Mouse (Mus musculus): ENCODE measurements at regions not wholly inside any gene's neighbourhood (a gene's known extent, or its start where the extent isn't known, plus 50 kb on each side); places are given as distances from the start of the nearest gene placed in this dataset.

DNA sequence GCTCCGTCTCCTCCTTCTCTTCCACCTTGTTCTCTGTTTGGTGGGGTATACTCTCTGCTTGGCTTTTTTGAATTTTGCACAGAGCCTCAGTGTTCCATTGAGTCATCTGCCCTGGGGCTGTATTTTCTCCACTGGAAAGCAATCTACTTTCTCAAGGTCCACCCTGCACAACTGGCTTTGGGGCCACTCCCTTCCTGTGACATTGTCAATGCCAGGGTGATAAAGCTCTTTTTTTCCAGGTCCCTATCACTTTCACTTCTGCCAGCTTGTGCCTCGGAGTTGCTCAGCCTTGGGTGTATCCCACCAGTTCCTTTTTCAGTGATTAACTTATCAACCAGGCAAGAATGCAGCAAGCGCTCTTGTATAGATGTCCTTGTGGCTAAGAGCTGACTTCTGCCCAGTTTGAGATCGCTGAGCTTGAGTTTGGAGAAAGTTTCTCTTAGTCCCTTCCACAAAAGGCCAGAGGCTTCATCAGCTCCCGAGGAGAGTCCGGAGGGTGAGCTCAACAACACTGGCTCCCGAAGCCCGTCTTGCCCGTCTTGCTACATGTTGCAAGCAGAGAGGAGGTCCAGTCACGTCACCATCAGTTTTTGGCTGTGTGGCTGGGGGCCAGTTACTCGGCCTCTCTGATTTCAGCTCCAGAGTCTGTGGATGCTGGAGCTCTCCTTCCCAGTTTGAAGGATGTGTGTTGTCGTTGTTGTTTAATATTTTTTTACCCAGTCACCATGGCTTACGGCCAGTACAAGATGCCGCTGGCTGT lies 200.8 kb downstream of the Cyp26b1 start:
- DNase-seq (ENCODE audit: low spot score in 2 of 2) = no peak

DNA sequence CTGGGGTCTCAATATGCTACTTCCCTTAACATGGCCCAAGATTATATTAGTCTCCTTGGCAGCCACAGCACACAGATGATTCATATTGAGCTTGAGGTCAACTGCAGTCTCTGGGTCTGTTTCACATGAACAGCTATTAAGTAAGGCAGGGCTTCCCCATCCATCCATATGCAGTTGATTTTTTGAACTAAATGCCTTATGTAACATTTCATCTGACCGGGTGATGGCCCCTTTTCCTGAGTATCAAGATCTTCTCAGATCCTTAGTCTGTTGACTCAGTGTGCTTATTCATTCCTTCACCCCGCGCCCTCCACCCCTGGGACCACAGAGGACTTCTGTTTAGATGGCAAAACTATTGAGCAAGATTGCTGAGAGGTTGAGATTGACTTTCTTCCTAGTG lies 202.7 kb downstream of the Cyp26b1 start:
- no peak for DNase-seq (ENCODE audit: low spot score in 2 of 2)

DNA sequence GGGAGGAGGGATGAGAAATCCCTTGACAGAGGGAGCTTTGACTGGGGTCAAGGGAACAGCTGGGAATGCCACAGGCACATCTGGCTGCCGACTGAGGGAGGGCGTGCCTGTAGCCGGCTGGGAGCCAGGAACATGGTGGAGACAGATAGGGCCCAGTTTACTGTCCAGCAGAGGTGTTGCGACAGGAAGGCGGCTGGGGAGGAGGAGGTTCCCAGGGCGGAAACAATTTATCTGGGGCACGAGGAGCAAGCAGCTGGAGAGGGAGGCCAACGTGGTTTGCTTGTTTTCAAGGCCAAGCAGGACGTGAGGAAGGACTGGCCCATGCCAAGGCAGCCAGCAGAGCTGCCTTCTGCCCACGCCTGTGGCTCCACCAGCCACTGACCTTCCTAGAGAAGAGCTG lies 208.0 kb downstream of the Cyp26b1 start:
- DNase-seq (ENCODE audit: low spot score in 2 of 2) = no peak

DNA sequence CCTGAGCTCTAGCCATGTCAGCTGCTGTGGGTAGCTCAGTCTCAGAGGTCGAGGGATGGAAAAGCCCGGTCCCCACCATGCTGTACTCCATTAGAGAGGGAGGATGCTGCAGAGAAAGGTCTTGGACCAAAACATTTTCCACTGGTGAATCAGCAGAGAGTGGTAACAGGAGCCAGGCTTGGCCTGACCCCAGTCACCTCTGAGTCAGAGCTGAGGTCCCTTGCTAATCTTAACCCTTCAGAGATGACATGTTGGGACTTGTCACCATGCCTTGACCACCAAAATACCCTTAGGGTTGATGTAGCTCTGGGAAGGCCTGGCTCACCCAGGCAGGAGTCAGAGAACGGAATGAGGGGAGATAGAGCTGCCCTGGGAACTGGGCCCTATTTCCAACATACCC lies 210.0 kb downstream of the Cyp26b1 start:
- no peak for DNase-seq (ENCODE audit: low spot score in 2 of 2)

DNA sequence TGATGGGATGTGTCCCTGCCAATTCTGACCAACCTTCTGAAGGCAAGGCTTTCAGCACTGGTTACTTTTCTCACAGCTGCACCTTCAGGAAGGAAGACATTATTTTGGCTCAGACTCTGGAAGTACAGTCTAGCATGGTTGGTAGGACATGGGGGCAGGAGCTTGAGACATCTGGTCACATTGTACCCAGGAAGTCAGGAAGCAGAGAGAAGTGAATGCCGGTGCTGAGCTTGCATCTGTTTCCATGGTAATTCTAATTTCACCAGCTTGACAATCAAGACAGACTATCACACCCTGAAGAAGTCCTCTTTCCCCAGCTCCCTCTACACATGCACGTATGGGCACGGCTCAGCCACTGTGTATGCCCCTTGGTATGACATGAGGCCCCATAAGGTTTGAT lies 210.6 kb downstream of the Cyp26b1 start:
- DNase-seq (ENCODE audit: low spot score in 2 of 2) = no peak

DNA sequence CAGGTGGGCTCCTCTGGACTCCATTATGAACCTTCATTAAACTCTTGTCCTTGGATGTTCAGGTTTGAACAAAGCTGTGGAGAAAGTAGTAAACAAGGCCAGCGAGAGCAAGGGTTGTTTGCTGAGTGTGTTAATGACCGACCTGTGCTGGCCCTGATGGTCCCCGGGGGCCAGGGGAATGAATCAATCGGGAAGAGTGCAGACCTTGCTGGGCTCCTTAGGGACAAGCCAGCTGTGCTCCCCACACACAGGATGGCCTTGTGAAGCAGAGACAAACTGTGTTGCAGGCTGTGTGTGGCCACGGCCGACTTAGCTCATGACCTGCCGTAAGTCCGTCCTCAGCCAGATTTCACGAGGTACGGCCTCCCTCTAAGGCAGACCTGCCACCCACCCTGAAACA lies 212.1 kb downstream of the Cyp26b1 start:
- DNase-seq (ENCODE audit: low spot score in 2 of 2) = no peak

DNA sequence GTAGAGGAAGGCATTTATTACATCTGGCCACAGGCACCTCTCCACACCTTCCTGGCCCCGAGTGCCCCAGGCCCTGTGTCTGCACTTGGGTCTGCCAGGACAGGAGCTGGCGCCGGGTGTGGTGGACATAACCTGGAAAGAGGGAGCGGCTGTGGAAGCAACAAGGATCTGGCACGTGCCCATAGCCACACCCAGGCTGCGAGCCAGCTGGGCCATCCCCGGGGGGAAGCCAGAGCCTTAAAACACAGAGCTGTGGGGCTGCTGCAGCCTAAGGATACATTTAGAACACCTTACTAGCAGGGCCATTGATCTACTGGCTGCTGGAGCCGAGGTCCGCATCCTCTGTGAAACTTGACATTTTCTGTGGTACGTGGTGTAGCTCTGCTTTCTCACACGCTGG lies 217.0 kb downstream of the Cyp26b1 start:
- no peak for DNase-seq (ENCODE audit: low spot score in 2 of 2)

DNA sequence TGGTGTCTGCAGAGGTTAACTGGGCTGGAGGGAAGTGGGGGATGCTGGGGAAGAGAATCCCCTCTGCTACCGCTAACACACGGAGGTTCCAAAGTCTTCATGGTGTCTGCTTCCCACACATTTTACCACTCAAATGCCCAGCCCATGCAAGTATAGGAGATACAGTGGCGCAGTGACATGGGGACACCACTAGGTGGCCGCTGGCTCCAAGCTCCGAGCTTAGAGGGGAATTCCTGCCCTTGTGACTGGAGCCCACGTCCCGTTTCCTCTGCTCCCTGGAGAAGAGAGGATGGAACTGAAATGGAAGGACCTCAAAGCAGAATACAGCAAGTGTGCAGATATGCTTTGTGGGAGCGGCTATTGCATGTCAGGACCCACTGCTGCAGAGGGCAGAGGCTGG lies 218.2 kb downstream of the Cyp26b1 start:
- peak; percentile 35 to 50 for DNase-seq (ENCODE audit: low spot score in 2 of 2)

DNA sequence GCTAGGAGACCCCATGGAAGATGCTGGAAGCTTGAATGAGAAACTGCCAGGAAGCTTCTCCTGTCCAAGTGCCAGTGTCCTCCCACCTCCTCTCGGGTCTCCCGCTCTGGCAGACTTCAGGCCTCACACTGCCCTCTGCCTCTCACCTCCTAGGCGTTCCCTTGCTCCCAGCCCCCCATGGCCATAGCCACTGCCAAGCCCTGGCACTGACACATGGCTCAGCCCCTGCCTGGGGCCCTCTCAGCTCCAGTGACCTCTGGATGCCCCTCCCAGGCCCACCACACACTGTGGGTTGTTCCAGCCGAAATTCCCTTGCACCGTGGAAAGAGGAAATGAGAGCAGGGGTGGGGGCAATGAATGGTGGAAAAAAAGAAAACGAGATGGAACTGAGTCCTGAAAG lies 227.3 kb downstream of the Cyp26b1 start:
- no peak for DNase-seq (ENCODE audit: low spot score in 2 of 2)

DNA sequence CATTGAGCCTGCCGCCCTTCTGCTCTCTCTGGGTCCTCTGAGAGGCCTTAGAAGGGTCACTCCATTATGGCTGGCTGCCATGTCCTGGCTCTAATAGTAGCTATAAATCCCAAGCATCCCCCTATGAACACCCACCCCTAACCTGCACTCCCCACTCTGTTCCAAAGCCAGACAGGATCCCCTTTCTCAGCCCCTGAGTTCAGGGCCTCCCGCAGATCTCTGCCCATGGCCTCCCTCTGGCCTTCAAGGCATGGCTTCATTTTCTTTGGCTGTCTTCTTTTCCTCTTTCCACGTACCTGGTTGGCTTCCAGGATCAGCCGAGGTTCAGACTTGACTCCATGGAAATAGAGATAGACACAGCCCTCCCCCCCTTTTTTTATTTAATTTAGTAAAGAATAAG lies 227.8 kb downstream of the Cyp26b1 start:
- DNase-seq (ENCODE audit: low spot score in 2 of 2) = no peak

DNA sequence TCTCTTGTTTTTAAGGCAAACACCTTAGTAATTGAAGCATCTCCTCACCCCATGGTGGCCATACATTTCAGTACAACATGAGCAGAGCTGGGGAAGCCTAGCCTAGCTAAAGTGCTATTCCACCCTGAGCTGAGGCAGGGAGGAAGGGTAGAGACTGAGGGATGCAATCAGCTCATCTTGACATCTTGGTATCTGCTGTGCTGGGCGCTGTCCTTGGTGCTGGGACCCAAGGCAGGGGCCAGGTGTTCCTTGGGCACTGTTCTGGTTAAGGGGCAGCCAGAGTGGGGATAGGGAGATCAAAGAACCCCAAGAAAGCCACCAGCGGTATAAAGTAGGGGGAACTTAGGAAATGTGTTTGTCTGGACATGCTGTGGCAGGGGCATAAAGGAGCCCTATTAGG lies 228.7 kb downstream of the Cyp26b1 start:
- no peak for DNase-seq (ENCODE audit: low spot score in 2 of 2)

DNA sequence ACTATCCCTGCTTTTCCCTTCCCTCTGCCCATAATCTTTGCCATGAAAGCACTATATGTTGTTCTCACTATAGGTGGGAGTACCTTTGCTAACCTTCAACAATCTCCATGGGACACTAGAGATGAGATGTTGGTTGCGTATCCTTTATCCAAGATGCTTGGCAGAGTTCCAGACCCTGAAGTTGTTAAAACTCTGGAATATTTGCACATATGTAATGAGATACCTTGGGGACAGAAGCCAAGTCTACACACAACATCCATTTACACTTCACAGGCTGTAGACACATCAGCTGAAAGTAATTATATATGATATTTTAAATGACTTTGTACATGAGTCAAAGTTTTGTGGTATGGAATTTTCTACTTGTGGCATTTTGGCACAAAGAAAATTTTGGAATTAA lies 231.4 kb downstream of the Cyp26b1 start:
- DNase-seq (ENCODE audit: low spot score in 2 of 2) = no peak

DNA sequence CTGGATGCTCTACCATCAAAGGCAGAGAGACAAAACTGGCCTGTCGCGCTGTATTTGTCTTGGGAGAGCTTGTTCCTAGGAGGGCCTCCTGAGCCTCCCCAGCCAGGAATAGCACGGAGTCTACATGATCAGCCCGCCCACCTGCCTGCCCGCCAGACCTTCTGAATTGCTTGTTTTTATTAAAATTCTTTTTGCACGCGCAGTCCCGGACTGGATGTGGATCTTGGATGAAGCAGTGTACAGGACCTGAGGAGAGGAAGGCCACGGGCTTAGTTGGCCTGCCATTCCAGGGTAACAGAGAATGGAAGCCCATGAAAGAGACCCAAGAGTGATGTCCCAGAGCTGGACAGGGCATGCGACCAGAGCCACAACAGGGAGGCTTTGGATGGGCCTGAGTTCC lies 235.8 kb downstream of the Cyp26b1 start:
- no peak for DNase-seq (ENCODE audit: low spot score in 2 of 2)

DNA sequence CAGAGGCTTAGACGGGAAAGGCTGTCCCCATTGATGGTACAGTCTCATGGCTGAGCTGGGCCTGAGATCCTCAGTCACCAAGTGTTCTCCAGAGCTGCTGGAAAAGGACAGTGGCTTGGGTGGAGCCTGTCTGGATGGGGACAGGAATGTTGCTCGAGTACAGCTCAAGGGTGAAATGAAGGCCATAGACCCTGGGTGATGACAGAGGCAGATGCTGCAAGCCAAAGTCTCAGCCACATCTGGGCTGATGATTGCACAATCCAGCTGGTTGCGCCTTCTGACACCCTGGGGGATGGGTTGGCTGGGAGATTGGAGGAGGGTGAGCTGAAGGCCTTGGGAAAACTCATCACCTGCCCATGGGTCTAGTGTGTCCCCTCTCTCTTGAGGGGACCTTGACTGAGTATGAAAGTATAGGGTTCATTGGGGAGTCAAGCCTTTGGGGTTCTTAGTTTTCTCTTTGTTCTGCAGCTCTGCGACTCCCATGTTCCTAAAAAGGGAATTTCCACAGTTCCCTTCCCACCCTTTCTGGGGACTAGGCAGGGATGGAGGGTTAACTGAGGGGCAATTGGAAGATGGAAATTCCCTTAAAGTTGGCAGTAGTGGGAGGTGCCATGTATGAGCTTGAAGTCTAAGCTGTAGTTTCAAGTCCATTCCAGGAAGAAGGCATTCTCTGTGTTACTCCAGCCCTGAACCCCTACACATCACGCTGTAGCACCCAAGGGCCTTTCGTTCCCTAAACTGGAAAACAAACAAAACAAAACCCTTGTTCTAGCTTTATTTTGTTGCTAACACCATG lies 240.1 kb downstream of the Cyp26b1 start:
- no peak for DNase-seq (ENCODE audit: low spot score in 2 of 2)

DNA sequence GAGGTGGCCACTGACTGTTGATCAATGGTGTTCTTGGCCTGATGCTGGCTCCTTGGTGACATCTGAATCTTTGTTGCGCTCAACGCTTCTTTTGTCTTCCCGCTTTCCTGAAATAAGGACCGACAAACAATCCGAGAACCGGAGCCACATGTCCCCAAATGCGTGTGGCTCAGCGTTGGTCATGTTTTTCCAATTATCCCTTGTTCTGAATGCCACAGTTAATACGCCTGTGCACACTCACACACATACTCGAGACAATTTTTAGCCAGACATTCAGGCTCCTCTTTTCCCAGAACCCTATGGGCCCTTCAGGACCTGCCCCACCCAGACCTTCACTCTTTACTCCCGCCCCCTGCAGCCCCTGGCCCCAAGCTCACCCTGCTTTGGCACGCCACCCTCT lies 248.8 kb downstream of the Cyp26b1 start:
- DNase-seq (ENCODE audit: low spot score in 2 of 2) = no peak

DNA sequence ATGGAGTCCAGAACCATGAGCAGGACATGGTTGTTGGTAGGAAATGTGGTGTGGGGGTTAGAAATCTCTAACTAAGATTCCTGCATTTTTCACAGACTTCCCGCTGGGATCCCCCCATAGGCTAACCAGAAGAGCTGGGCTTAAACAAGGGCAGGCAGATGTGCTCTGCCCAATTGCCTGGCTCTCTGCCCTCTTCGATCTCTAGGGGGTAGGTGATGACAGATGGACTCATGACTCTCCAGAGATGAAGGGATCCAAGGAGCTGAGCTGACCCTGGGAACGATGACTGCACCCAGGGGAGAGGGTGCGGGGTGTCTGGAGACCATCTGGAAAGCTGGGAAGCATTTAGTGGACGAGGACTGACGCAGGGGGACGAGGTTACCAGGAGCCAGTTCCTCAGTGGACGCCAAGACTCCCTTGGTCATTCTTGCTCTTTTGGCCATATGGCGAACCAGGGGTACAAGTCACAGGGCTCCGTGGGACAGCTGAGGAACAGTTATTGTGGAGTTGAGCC lies 260.0 kb downstream of the Cyp26b1 start:
- DNase-seq (ENCODE audit: low spot score in 2 of 2) = no peak

DNA sequence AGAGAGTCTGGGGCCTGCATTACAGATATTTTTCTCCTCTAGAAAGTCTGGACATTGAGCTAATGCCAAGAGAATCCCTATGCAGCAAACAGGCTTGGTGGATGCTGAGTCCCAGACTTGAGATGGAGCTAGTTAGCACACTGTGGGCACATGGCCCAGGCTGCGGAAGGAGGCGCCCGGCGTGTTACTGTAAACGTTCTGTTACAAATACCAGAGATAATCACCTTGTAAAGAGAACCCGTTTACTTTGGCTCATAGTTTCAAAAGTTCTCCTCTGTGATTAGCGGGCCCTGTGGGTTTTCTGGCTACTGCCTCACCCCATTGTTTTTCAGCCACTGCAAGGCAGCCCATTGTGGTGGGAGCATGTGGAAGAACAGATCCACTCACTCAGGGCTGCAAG lies 264.6 kb downstream of the Cyp26b1 start:
- no peak for DNase-seq (ENCODE audit: low spot score in 2 of 2)

DNA sequence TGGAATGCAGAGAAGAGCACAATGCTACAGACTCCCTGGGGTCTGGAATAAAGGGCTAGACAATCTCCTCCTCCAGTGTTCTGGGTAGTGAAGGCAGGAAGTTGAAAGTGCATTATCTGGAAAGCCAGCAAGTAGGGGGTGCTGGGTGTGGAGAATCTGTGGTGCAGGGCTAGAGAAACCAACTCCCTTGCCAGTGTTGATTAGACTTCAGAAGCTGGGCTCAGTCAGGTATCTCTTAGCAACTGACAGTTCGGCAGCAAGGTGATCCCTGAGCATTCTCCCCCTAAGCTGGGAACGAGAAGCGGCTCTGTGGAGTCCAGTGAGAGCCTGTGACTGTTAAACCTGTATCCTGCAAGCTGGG lies 265.7 kb downstream of the Cyp26b1 start:
- DNase-seq (ENCODE audit: low spot score in 2 of 2) = no peak

DNA sequence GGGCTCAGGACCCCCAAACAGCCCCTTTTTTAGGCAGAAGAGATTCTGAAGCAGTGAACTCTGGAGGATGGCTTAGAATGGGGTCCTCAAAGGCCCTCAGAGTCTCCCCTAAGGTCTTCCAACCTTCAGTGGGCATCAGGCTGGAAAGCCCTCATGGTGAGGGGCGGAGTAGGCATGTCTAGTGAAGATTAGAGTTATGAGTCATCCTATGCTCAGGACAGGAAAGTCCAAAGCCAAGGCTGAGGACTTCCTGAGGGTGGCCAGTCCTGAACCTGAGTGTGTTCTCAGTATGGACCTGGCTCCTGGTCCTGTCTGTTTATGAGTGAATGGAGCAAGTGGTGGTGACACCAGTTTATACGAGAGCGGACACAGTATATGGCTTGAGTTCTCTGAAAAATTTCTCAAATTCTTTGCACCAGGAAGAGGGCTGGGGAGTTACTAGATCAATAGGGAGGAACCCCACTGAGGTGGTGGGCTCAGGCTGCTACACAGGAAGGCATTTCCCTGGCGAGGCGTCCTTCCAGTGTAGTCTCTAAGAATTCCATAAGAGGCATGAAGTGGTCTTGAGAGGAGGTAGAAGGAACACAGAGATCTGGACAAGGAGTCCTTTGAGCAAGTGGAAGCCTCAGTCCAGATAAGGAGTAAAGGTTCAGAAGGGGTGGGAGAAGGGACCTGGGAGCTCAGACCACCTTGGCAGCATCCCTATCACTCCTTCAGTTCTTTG lies 266.2 kb downstream of the Cyp26b1 start:
- no peak for DNase-seq (ENCODE audit: low spot score in 2 of 2)

DNA sequence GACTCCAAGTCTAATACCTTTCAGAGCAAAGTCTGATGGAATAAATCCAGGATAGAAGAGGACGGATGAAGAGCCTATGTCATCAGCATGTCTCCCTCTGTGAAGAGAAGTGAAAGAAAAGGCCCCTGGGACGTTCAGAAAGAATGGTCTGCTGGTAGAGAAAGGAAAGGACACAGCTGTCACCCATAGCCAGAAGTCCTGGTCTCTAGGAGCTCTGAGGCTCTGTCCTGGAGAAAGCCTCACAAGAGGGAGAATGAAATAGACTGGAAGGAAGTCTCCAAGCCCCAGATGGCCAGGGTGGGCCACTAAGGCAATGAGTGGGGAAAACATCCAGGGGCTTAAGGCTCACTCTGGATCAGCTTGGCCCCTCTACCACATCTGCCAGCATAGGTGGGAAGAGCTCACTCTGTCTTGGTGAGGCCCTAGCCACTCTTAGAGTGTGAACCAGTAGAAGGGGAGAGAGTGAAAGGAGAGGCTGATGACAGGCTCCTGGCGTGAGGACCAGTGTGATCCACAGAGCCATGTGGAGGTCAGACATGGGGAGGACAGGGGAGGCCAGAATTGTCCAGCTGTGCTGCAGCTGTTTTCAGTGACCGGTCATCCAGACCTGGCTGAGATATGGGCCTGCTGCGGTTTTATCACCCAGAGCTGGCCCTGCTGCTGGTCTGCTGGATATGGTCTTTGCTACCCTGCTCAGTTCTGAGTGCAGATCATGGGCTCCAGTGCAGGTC lies 268.2 kb downstream of the Cyp26b1 start:
- DNase-seq (ENCODE audit: low spot score in 2 of 2) = no peak

DNA sequence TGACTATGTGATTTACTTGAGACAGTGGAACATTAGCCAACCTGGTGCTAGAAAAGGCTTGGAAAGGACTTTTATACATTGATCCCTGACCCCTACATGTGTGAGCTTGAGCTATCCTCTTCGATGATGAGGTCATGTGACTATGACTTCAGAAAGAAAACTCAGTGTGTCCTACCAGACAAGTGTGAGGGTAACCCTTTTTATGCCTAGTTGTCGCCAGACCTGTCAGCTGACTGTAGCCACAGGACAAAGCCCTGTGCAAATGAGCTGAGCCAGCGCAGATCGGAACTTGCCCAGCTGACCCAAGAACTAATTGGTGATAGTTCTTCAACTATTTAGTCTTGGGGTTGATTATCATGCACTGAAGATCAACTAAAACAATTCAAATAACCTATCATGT lies 269.5 kb downstream of the Cyp26b1 start:
- DNase-seq (ENCODE audit: low spot score in 2 of 2) = no peak
